Mouse (Mus musculus) c-Kit-positive CD71-positive TER-119-positive erythroid progenitor cells, embryonic 14.5 days (primary cell): ENCODE measurements around the gene Usp27x.

ENCODE experiments used
- DNase-seq: peaks from one replicate; pipeline ENCODE4 v3.0.0-alpha.2; 2013; ENCODE audit warnings: low spot score

The Usp27x gene

DNA sequence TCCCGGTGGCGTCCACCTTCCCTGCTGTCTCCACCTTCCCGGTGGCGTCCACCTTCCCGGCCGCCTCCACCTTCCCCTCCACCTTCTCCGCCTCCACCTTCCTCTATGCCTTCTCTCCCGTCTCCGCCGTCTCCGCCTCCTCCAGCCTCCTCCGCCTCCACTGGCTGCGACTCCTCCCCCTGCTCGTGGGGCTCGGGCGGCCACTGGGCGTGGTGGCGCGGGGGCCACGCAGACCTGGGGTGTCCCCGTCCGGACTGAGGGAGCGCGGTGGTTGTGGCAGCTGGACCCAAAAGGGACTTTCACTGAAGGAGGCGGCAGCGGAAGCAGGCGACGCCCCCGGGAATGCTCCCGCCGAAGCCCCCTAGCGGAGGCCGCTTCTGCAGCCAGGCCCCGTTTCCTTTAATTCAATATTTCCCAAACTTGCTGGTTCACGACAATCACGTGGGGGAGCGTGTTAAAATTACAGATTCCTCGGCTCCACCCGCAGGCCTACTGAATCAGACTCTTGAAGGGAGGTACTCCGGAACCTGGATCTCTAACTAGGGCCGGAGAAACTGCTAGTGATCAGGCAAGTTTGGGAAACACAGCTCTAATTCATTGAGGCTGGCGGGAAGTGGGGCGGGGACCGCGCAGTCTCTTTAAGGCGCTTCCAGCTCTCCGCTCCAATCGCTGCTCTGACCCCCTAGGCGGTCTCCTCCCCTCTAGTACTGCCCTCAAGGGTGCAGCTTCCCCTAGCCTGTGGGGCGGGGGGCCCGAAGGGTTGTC, at the start of gene Usp27x:
Gene Usp27x (minus strand): TSS at position 115 of the 765 bp plus-strand sequence.
- peak; percentile 41 for DNase-seq

DNA sequence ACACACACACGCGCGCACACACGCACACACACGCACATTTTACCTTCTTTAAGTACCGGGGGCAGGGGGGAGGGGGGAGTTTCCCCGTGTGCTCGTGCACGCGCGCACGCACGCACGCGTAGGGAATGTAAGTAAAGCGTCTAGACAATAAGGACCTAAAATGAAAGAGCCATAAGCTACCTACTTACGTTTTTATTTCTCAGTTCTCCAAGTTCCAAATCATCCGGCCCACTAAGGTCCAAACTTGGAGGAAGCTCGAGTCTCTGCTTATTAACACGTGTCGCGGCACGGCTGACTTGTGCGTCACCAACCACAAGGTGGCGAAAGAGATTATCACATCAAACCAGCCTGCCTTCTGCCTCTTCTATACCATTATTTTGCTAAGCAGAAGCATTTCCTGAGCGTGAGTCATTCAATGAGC, 47.1 kb upstream of the Usp27x start:
- DNase-seq: peak; percentile 59

- DNase-seq: no peak
Observed at GRCm38 (mm10) chrX:7422166-7422565, 46.5 kb upstream of the Usp27x start.

DNA sequence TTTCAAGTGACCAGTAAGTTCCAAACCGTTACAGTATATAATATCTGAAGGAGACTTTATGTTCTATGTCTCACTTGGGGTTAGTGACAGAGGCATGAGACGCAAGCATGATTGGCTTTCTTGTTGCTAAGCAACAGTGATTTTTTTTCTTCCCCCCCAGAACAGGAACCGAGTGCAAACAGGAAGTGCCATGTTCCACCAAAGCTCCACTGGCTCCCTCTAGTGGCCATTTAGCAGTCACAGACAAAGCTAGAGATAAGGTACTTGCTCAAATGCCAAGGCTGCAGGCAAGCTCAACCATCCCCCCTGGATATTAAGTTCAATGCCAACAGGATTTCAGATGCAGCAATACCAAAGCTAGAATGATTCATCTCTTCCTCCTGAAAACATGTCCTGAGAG, 45.4 kb upstream of the Usp27x start:
- DNase-seq: peak; percentile 72

DNA sequence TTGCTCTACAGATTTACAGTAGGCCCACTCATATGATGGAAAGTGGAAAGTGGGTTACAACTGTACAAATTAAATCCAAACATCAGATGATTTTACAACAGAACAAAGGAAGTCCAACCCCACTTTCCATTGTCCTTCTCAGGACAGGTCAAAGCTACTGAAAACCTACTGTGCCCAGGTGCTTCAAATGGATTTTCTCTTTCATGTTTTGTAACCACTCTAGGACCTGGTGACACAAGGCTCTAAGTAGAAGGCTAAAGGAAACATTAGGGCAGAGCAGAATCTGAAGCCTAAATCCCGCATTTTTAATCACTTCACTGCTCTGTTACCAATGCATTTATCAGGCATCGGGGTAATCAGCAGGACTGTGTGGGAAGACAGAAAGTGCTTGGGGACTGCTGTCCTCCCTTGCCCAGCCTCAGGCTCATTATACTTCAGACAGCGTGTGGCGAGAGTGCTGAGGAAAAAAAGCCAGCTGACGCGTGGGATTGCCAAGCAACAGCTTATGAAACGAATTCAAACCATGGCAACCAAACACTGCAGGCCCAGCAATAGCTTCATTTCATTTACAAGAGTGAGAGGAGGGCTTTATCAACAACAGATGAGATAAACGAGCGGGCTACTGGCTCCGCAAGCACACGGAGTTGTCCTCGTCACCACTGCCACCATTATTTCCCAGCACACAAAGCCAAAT, 40.7 kb upstream of the Usp27x start:
- DNase-seq: no peak

DNA sequence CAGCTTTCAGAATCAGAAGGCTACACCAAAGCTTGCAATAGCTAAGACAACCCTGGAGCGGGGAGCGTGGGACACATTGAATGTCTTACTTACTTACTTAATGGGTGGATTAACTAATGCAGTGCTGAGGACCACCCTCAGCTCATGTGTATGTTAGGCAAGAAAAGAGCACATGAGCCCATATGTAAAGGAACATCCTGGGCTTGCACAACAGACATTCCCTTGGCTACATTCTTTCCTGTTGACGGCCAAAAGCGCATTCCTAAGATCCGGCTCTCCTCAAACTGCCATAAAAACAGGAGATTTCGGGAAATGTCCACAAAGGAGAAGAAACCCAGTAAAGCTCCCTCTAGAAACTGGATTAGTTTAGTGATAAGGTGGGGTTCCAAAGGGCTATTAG, 39.7 kb upstream of the Usp27x start:
- DNase-seq: no peak

- no peak for DNase-seq
Observed at GRCm38 (mm10) chrX:7412239-7413033, 36.8 kb upstream of the Usp27x start.

DNA sequence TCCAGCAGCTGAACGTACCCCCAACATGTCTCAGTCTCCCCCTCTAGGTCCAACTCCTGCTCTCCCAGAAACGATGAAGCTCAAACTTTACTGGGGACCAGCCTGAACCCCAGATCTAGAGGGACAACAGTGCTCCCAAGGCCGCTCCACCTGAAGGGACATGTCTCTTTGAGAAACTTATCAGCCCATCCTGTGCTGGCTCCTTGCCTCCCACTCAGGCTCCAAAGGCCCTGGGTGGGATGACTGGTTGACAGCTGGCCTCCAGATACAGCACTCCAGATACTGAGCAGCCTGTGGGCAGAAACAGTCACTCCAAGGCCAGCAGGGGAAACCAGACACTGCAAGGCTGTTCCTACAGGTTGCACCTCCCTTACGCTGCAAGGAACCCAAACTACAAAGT, 956 bp upstream of the Usp27x start:
- DNase-seq: no peak

GRCm38 (mm10) chrX:7375322-7375715, 311 bp downstream of the Usp27x start:
- no peak for DNase-seq

- peak; percentile 17 for DNase-seq
Observed at GRCm38 (mm10) chrX:7325455-7325854, 50.2 kb downstream of the Usp27x start.

DNA sequence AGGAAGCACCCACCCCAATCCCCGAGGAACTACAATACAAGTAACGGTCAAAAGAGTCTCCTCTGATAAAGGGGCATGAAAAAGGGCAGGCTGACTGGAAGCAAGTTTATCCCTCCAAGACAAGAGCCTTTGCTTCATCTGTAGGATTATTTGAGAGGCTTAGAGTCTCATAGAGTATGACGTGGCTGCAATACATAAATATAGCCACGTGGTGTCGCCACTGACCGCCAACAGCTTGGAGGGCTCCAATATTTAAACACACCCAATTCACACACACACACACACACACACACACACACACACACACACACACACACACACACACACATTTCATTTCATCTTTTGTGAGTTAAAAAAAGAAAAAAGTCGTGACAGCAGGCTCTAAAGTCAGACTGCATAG, 53.3 kb downstream of the Usp27x start:
- peak; percentile 33 for DNase-seq
